Mouse (Mus musculus) MEL (cell line): ENCODE results near the gene Unc5b. TPM values are rescaled to one million over a fixed set of nuclear protein-coding genes. Genes with fewer than 3 reads are reported as not detected.

Source experiments
- DNase-seq: peaks from one replicate; pipeline ENCODE4 v3.0.0; 2011; ENCODE audit warnings: low read depth, low spot score
- H3K27ac ChIP-seq: 2 replicates; pipeline ENCODE4 v1.5.1; 2012; ENCODE audit warnings: low read depth, mild to moderate bottlenecking, control low read depth, low read length, moderate library complexity; ENCODE audit not compliant: control insufficient read depth
- H3K27me3 ChIP-seq, 2 experiments: fragments of 150-350 bp in 1 of 2; sonication (generic) in 1 of 2; 2 replicates each; pipeline ENCODE4 v1.6.1; 2012; ENCODE audit warnings: low read length in 2 of 2, mild to moderate bottlenecking in 2 of 2, improper control_type of control experiment in 1 of 2, moderate library complexity in 1 of 2; ENCODE audit not compliant: insufficient read depth in 2 of 2, control insufficient read depth in 1 of 2
- H3K36me3 ChIP-seq, 2 experiments: 2 replicates each; pipeline ENCODE4 v1.6.1; 2012 to 2014; ENCODE audit warnings: low read length in 2 of 2, improper control_type of control experiment in 1 of 2, inconsistent platforms in 1 of 2, mild to moderate bottlenecking in 1 of 2; ENCODE audit not compliant: insufficient read depth in 2 of 2, control insufficient read depth in 1 of 2
- H3K4me1 ChIP-seq, 2 experiments: fragments of 150-350 bp in 1 of 2; sonication (generic) in 1 of 2; 2 replicates each; pipeline ENCODE4 v1.6.1; 2012; ENCODE audit warnings: low read length in 2 of 2, improper control_type of control experiment in 1 of 2, mild to moderate bottlenecking in 1 of 2; ENCODE audit not compliant: insufficient read depth in 2 of 2, control insufficient read depth in 1 of 2
- H3K4me3 ChIP-seq, 2 experiments: fragments of 150-350 bp in 1 of 2; sonication (generic) in 1 of 2; 2 replicates each; pipeline ENCODE4 v1.5.1; 2012; ENCODE audit warnings: low read depth in 2 of 2, low read length in 2 of 2, mild to moderate bottlenecking in 2 of 2, moderate library complexity in 2 of 2, control low read depth in 1 of 2, improper control_type of control experiment in 1 of 2; ENCODE audit not compliant: control insufficient read depth in 1 of 2, insufficient read depth in 1 of 2
- H3K79me2 ChIP-seq: 2 replicates; pipeline ENCODE4 v1.6.1; 2012; ENCODE audit warnings: mild to moderate bottlenecking, low read length, moderate library complexity; ENCODE audit not compliant: control insufficient read depth, poor library complexity, insufficient read depth
- H3K9ac ChIP-seq: 2 replicates; pipeline ENCODE4 v1.6.1; 2012; ENCODE audit warnings: low read depth, mild to moderate bottlenecking, control low read depth, low read length, moderate library complexity; ENCODE audit not compliant: control insufficient read depth, poor library complexity, severe bottlenecking
- H3K9me3 ChIP-seq: fragments of 150-350 bp; sonication (generic); replicated peaks from 2 replicates; pipeline ENCODE4 v1.6.1; 2012; ENCODE audit warnings: mild to moderate bottlenecking, low read length, improper control_type of control experiment, moderate library complexity; ENCODE audit not compliant: insufficient read depth
- BHLHE40 ChIP-seq: IDR thresholded peaks from 2 replicates; pipeline ENCODE4 v1.6.1; 2012; ENCODE audit warnings: low read depth, mild to moderate bottlenecking, inconsistent platforms, low read length, improper control_type of control experiment, borderline replicate concordance
- CHD2 ChIP-seq: IDR thresholded peaks from 2 replicates; pipeline ENCODE4 v1.6.1; 2011; ENCODE audit warnings: low read length, improper control_type of control experiment
- CTCF ChIP-seq, 3 experiments: IDR thresholded peaks in 2 of 3; conservative IDR thresholded peaks in 1 of 3; 2 replicates each; pipeline ENCODE4 v1.5.1; 2011 to 2012; ENCODE audit warnings: low read length in 3 of 3, low read depth in 2 of 3, mild to moderate bottlenecking in 2 of 3, improper control_type of control experiment in 1 of 3, inconsistent platforms in 1 of 3, mixed read lengths in 1 of 3, moderate library complexity in 1 of 3; ENCODE audit not compliant: control insufficient read depth in 1 of 3, insufficient read depth in 1 of 3, poor library complexity in 1 of 3, severe bottlenecking in 1 of 3
- E2F4 ChIP-seq: IDR thresholded peaks from 2 replicates; pipeline ENCODE4 v1.6.1; 2011; ENCODE audit warnings: low read depth, low read length, improper control_type of control experiment, borderline replicate concordance
- ELF1 ChIP-seq: IDR thresholded peaks from 2 replicates; pipeline ENCODE4 v1.6.1; 2014; ENCODE audit warnings: low read depth, mild to moderate bottlenecking, inconsistent platforms, low read length, improper control_type of control experiment, moderate library complexity
- EP300 ChIP-seq, 2 experiments: IDR thresholded peaks; 2 replicates each; pipeline ENCODE4 v1.6.1; 2011; ENCODE audit warnings: improper control_type of control experiment in 2 of 2, low read length in 2 of 2, low read depth in 1 of 2, mild to moderate bottlenecking in 1 of 2
- ETS1 ChIP-seq: IDR thresholded peaks from 2 replicates; pipeline ENCODE4 v1.6.1; 2012; ENCODE audit warnings: low read depth, mild to moderate bottlenecking, inconsistent platforms, low read length, improper control_type of control experiment, moderate library complexity
- GABPA ChIP-seq: IDR thresholded peaks from 2 replicates; pipeline ENCODE4 v1.6.1; 2012; ENCODE audit warnings: low read depth, mild to moderate bottlenecking, inconsistent platforms, low read length, improper control_type of control experiment, moderate library complexity
- HCFC1 ChIP-seq: IDR thresholded peaks from 2 replicates; pipeline ENCODE4 v1.6.1; 2012; ENCODE audit warnings: low read depth, mild to moderate bottlenecking, inconsistent platforms, low read length, improper control_type of control experiment, moderate library complexity
- JUND ChIP-seq: IDR thresholded peaks from 2 replicates; pipeline ENCODE4 v1.6.1; 2011; ENCODE audit warnings: low read depth, mild to moderate bottlenecking, improper control_type of control experiment, low read length
- MAFK ChIP-seq: IDR thresholded peaks from 2 replicates; pipeline ENCODE4 v1.6.1; 2011; ENCODE audit warnings: low read depth, mild to moderate bottlenecking, low read length, improper control_type of control experiment, borderline replicate concordance
- MAX ChIP-seq: IDR thresholded peaks from 2 replicates; pipeline ENCODE4 v1.6.1; 2011; ENCODE audit warnings: low read length, improper control_type of control experiment
- MAZ ChIP-seq: IDR thresholded peaks from 2 replicates; pipeline ENCODE4 v1.6.1; 2012; ENCODE audit warnings: low read depth, mild to moderate bottlenecking, inconsistent platforms, low read length, improper control_type of control experiment
- MEF2A ChIP-seq: IDR thresholded peaks from 2 replicates; pipeline ENCODE4 v1.6.1; 2014; ENCODE audit warnings: low read depth, mild to moderate bottlenecking, inconsistent platforms, low read length, improper control_type of control experiment; ENCODE audit not compliant: poor library complexity, insufficient replicate concordance, severe bottlenecking; ENCODE audit errors: extremely low read depth
- NELFE ChIP-seq: IDR thresholded peaks from 2 replicates; pipeline ENCODE4 v1.6.1; 2011; ENCODE audit warnings: low read depth, low read length, improper control_type of control experiment
- POLR2AphosphoS2 ChIP-seq: IDR thresholded peaks from 2 replicates; pipeline ENCODE4 v1.6.1; 2011; ENCODE audit warnings: low read length, improper control_type of control experiment
- POLR2AphosphoS5 ChIP-seq: IDR thresholded peaks from 2 replicates; pipeline ENCODE4 v1.6.1; 2012; ENCODE audit warnings: low read depth, borderline replicate concordance, mild to moderate bottlenecking, inconsistent platforms, low read length, moderate library complexity, mixed read lengths
- RAD21 ChIP-seq: IDR thresholded peaks from 2 replicates; pipeline ENCODE4 v1.6.1; 2011; ENCODE audit warnings: mild to moderate bottlenecking, low read depth, low read length, improper control_type of control experiment
- RCOR1 ChIP-seq: IDR thresholded peaks from 2 replicates; pipeline ENCODE4 v1.6.1; 2012; ENCODE audit warnings: low read depth, mild to moderate bottlenecking, inconsistent platforms, low read length, improper control_type of control experiment
- SIN3A ChIP-seq: IDR thresholded peaks from 2 replicates; pipeline ENCODE4 v1.6.1; 2012; ENCODE audit warnings: low read length, improper control_type of control experiment, inconsistent platforms
- SMC3 ChIP-seq: IDR thresholded peaks from 2 replicates; pipeline ENCODE4 v1.6.1; 2011; ENCODE audit warnings: low read depth, low read length, improper control_type of control experiment
- TAL1 ChIP-seq: IDR thresholded peaks from 2 replicates; pipeline ENCODE4 v1.6.1; 2012; ENCODE audit warnings: mild to moderate bottlenecking, inconsistent platforms, low read length, moderate library complexity, mixed read lengths
- TBP ChIP-seq: IDR thresholded peaks from 2 replicates; pipeline ENCODE4 v1.8.0; 2011; ENCODE audit warnings: low read depth, low read length, improper control_type of control experiment
- TCF12 ChIP-seq: IDR thresholded peaks from 2 replicates; pipeline ENCODE4 v1.6.1; 2014; ENCODE audit warnings: low read depth, mild to moderate bottlenecking, inconsistent platforms, low read length, improper control_type of control experiment, moderate library complexity
- UBTF ChIP-seq: IDR thresholded peaks from 2 replicates; pipeline ENCODE4 v1.6.1; 2012; ENCODE audit warnings: low read depth, mild to moderate bottlenecking, inconsistent platforms, low read length, improper control_type of control experiment, moderate library complexity, borderline replicate concordance; ENCODE audit not compliant: insufficient read depth
- USF1 ChIP-seq: IDR thresholded peaks from 2 replicates; pipeline ENCODE4 v1.6.1; 2014; ENCODE audit warnings: low read depth, mild to moderate bottlenecking, inconsistent platforms, low read length, improper control_type of control experiment, moderate library complexity
- ZC3H11A ChIP-seq: IDR thresholded peaks from 2 replicates; pipeline ENCODE4 v1.6.1; 2012; ENCODE audit warnings: low read depth, mild to moderate bottlenecking, inconsistent platforms, low read length, improper control_type of control experiment
- ZMIZ1 ChIP-seq: IDR thresholded peaks from 2 replicates; pipeline ENCODE4 v1.6.1; 2012; ENCODE audit warnings: low read depth, mild to moderate bottlenecking, inconsistent platforms, low read length, improper control_type of control experiment, moderate library complexity
- polyA plus RNA-seq, 2 experiments: library from polyadenylated mRNA; stranded (reverse) in 1 of 2; unstranded in 1 of 2; fragments of >175 nt in 1 of 2; fragments of >200 nt in 1 of 2; gene quantifications; 2 replicates each; pipeline versions ENCODE4 v1.2.1 to v1.2.4; 2012; ENCODE audit warnings: low replicate concordance in 2 of 2, low read depth in 1 of 2; ENCODE audit not compliant: insufficient read length in 2 of 2, insufficient read depth in 1 of 2, missing spikeins in 1 of 2
- total RNA-seq: library from RNA; depleted of rRNA; stranded (reverse); fragments of 300-350 nt; gene quantifications from 2 replicates; pipeline ENCODE4 v1.2.3, GENCODE M21; 2012

Gene Unc5b
- total and polyA plus RNA-seq, 3 experiments = not detected

DNA sequence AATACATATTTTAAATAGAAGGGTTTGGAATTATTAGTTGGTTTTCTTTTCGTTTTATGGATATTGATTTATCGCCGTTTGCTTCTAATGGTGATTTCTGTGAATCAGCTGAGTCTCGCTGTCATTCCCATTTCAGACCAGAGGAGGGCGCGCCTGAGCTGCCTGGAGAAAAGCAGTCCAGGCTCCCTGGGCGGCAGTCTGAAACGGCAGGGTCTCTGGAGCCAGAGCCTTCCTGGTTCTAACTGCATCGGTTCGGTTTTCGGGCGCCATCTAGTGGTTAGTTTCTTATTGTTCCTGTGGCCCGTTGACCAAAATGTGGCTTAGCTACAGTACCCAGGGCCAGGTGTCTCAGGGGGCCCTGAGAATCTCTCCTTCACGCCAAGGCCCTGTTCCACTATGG lies 71.0 kb downstream of the Unc5b start:
- H3K9ac ChIP-seq = no peak overlapping the region
- no peaks in the 10 kb centered on the region for H3K4me1 ChIP-seq
- H3K27me3 ChIP-seq = no peaks in the 10 kb centered on the region
- no peaks in the 10 kb centered on the region for H3K36me3 ChIP-seq
- no peaks in the 10 kb centered on the region for H3K79me2 ChIP-seq
- H3K27ac ChIP-seq = no peak overlapping the region
- TF ChIP-seq BHLHE40 = peak; percentile 38; the same call in 1 of the 2 replicates
- no peak for TF ChIP-seq MAFK
- no peak for TF ChIP-seq E2F4
- no peak for TF ChIP-seq NELFE
- no peak for TF ChIP-seq CHD2
- TF ChIP-seq ZMIZ1 = no peak
- TF ChIP-seq JUND = no peak
- 0 out of 2 replicates have a peak, but pooled peaks have one; percentile 37 for TF ChIP-seq TBP
- peak; percentile 68 for TF ChIP-seq RAD21
- TF ChIP-seq TCF12 = no peak
- no peak for TF ChIP-seq UBTF
- no peak for TF ChIP-seq EP300 (IDR thresholded peaks at IDR 0.05; ENCODE audit: low read depth in 1 of 2, low read length in 2 of 2)
- no peak for TF ChIP-seq POLR2AphosphoS2
- TF ChIP-seq SMC3 = peak; percentile 78
- TF ChIP-seq MEF2A = no peak
- no peak for TF ChIP-seq GABPA
- TF ChIP-seq HCFC1 = 0 out of 2 replicates have a peak, but pooled peaks have one; percentile 17
- no peak for TF ChIP-seq TAL1
- no peak for TF ChIP-seq RCOR1
- TF ChIP-seq SIN3A = peak; percentile 49; the same call in 1 of the 2 replicates
- no peak for TF ChIP-seq POLR2AphosphoS5
- TF ChIP-seq ZC3H11A = peak; percentile 33
- TF ChIP-seq USF1 = no peak
- no peak for TF ChIP-seq MAZ
- TF ChIP-seq MAX = no peak
- peak; percentile 78 to 95 (median 85) for TF ChIP-seq CTCF (IDR thresholded peaks at IDR 0.05 in 2 of 3, conservative IDR thresholded peaks at IDR 0.05 in 1 of 3; ENCODE audit: control insufficient read depth in 1 of 3, insufficient read depth in 1 of 3, low read depth in 2 of 3, low read length in 3 of 3, poor library complexity in 1 of 3, severe bottlenecking in 1 of 3)
- no peak for TF ChIP-seq ETS1
- TF ChIP-seq ELF1 = peak; percentile 75
- no peak overlapping the region for H3K4me3 ChIP-seq
- DNase-seq = peak; percentile 91
- H3K9me3 ChIP-seq = no peaks in the 10 kb centered on the region
